10 mouse cellular contexts compared by ENCODE assay signal in genomic region chr1:58746880-58747279, GRCm38 (mm10). TPM values are rescaled to one million over a fixed set of nuclear protein-coding genes. Genes with fewer than 3 reads are reported as not detected.
DNase-seq lines count a peak whose midpoint lies in the region; ATAC-seq and TF ChIP-seq lines count a peak whose summit lies in the region.
"Had no signal": no experiment of that assay in that cellular context is flagged by ENCODE, and none has a peak within 500 bp of the region (broad histone marks: within the 10 kb centered on the region; RNA-seq: fewer than 3 reads in every experiment).

No protein-coding gene starts in this region.

- in situ Hi-C loops in Patski (cut with MboI; ENCODE audit: low pct_unique_long_range_greater_than_20kb): loop anchor here (5.0 kb wide), 2 partner anchors 35 to 180 kb away; partner anchors contain the start of gene Cflar

- no peak overlapping the region for H3K4me3 ChIP-seq in embryonic facial prominence, embryonic 11.5 days (ENCODE audit: low read depth, low read length)
- H3K4me3 ChIP-seq: neural tube, embryonic 13.5 days had no signal

- H3K27ac ChIP-seq in embryonic facial prominence, embryonic 11.5 days (replicated peaks; ENCODE audit: low read depth, low read length): no peak overlapping the region
- H3K27ac ChIP-seq: neural tube, embryonic 13.5 days had no signal

- DNase-seq in gastrocnemius, adult 18-20 months (ENCODE audit: low spot score): peak; percentile 65
- DNase-seq in gastrocnemius, postnatal 36 days: no peak
- DNase-seq in 3134 (ENCODE audit: extremely low read depth, insufficient read length, low spot score): peak; percentile 28
- no peak for DNase-seq in Patski (ENCODE audit: low read depth, low spot score)
- DNase-seq in embryonic facial prominence, embryonic 11.5 days (ENCODE audit: low spot score): peak; percentile 44
- peak; percentile 71 for DNase-seq in layer of hippocampus, adult 9-10 months (ENCODE audit: low spot score)
- DNase-seq in right cerebral cortex, adult 18-20 months: peak; percentile 55
- DNase-seq in urinary bladder, adult 2 months (ENCODE audit: low spot score): no peak

- no peaks in the 10 kb centered on the region; the same call in 1 of the 2 replicates for H3K36me3 ChIP-seq in embryonic facial prominence, embryonic 11.5 days (replicated peaks; ENCODE audit: control insufficient read depth, insufficient read depth, low read depth, low read length)

- no peak overlapping the region for H3K9ac ChIP-seq in embryonic facial prominence, embryonic 11.5 days (replicated peaks; ENCODE audit: low read length)
- H3K9ac ChIP-seq: neural tube, embryonic 13.5 days had no signal

- WGBS in embryonic facial prominence, embryonic 11.5 days: 72% methylated on average over 9 of the region's 9 CpGs

- H3K4me1 ChIP-seq in embryonic facial prominence, embryonic 11.5 days (ENCODE audit: control insufficient read depth, insufficient read depth, low read length): no peaks in the 10 kb centered on the region
- H3K4me1 ChIP-seq: neural tube, embryonic 13.5 days had no signal

- intact Hi-C loops in gastrocnemius, postnatal 36 days (cut with DNase I): no loop called here

- no peaks in the 10 kb centered on the region for H3K27me3 ChIP-seq in Patski
- no peaks in the 10 kb centered on the region for H3K27me3 ChIP-seq in embryonic facial prominence, embryonic 11.5 days (ENCODE audit: control insufficient read depth, insufficient read depth, low read length)
- H3K27me3 ChIP-seq: neural tube, embryonic 13.5 days had no signal

- no peak for ATAC-seq in Patski
- no peak for ATAC-seq in embryonic facial prominence, embryonic 11.5 days (replicated peaks; ENCODE audit: insufficient number of reproducible peaks, low FRiP score, low TSS enrichment, low read depth)

- no peak overlapping the region for H3K4me2 ChIP-seq in embryonic facial prominence, embryonic 11.5 days (ENCODE audit: low read depth, low read length)
- H3K4me2 ChIP-seq: neural tube, embryonic 13.5 days had no signal

- POLR2A ChIA-PET in Patski (lab: Charles Lee): interaction anchor here (0.9 to 1.6 kb wide), 4 partner anchors 10 to 33 kb away, joined by 3 to 5 read pairs (median 4); no protein-coding TSS in a partner anchor

- CTCF ChIA-PET in Patski (lab: Charles Lee): interaction anchor here (0.7 to 1.6 kb wide), 12 partner anchors 8 to 165 kb away, joined by 3 to 11 read pairs (median 4); partner anchors contain the start of gene Cflar

- peak; percentile 93 for TF ChIP-seq CTCF in Patski (IDR thresholded peaks at IDR 0.05)

- no peaks in the 10 kb centered on the region for H3K9me3 ChIP-seq in embryonic facial prominence, embryonic 11.5 days (replicated peaks; ENCODE audit: control insufficient read depth, low read length)
- H3K9me3 ChIP-seq: neural tube, embryonic 13.5 days had no signal

RNA-seq across cellular contexts. Expression of gene Cflar, which starts 35.6 kb away (rescaled TPM):
- total RNA-seq in gastrocnemius, adult 18-20 months (2021): 10 to 100 TPM; 36.3 to 46.3 TPM
- 10 to 100 TPM; 34.9 to 42.3 TPM for total RNA-seq in gastrocnemius, postnatal 36 days (2021)
- 73.1 TPM for polyA plus RNA-seq in Patski (2021)
- polyA plus RNA-seq in embryonic facial prominence, embryonic 11.5 days (2014; fragmentation: Nextera tagmentation; extraction: Ambion mirVana): 24.1 and 25.0 TPM in 2 replicates
- polyA plus RNA-seq in urinary bladder, adult 2 months (2012; rRNA removed): 41.1 and 43.4 TPM in 2 replicates

RNA-seq across cellular contexts. Expression of gene Casp8, which starts 48.3 kb away (rescaled TPM):
- 1 to 10 TPM; 1.6 to 3.3 TPM for total RNA-seq in gastrocnemius, adult 18-20 months (2021)
- 1 to 10 TPM; 2.5 to 3.1 TPM for total RNA-seq in gastrocnemius, postnatal 36 days (2021)
- polyA plus RNA-seq in Patski (2021): 52.5 TPM
- polyA plus RNA-seq in embryonic facial prominence, embryonic 11.5 days (2014; fragmentation: Nextera tagmentation; extraction: Ambion mirVana): 15.5 and 16.3 TPM in 2 replicates
- polyA plus RNA-seq in urinary bladder, adult 2 months (2012; rRNA removed): 16.2 and 20.7 TPM in 2 replicates

RNA-seq across cellular contexts. Expression of gene Als2cr12, which starts 51.1 kb away (rescaled TPM):
- not detected for total RNA-seq in gastrocnemius, adult 18-20 months (2021)
- total RNA-seq in gastrocnemius, postnatal 36 days (2021): not detected
- polyA plus RNA-seq in Patski (2021): 0.24 TPM
- not detected in 2 replicates for polyA plus RNA-seq in embryonic facial prominence, embryonic 11.5 days (2014; fragmentation: Nextera tagmentation; extraction: Ambion mirVana)
- 0.66 and 0.83 TPM in 2 replicates for polyA plus RNA-seq in urinary bladder, adult 2 months (2012; rRNA removed)
- total RNA-seq: hematopoietic stem cell, adult 5-6 weeks had no signal
- polyA plus RNA-seq: neural tube, embryonic 13.5 days had no signal

Comparison
In these comparisons a context has a peak if more than half of its experiments do, and no peak if none do; other contexts are left out.
1. DNase-seq: peak in gastrocnemius, adult 18-20 months (single experiment), 3134 (single experiment), embryonic facial prominence, embryonic 11.5 days (single experiment), layer of hippocampus, adult 9-10 months (single experiment) and right cerebral cortex, adult 18-20 months (single experiment); none in gastrocnemius, postnatal 36 days (0 of 2), Patski (single experiment) and urinary bladder, adult 2 months (single experiment).